Mouse (Mus musculus): ENCODE measurements around the gene Psd4. TPM values are rescaled to one million over a fixed set of nuclear protein-coding genes. Genes with fewer than 3 reads are reported as not detected.

The Psd4 gene
- polyA plus RNA-seq (2015; fragmentation: Nextera tagmentation; extraction: Ambion mirVana), result 2.3 and 3.4 TPM in 2 replicates

GRCm38 (mm10) chr2:24367030-24367894, at the start of gene Psd4:
Gene Psd4, plus strand, starts transcription at chr2:24367580.
- H3K4me1 ChIP-seq (replicated peaks; ENCODE audit: control insufficient read depth, insufficient read depth, low read length), result peaks cover 7% of the 10 kb centered on the region
- peak within 1 kb of the TSS; percentile 65 for H3K4me2 ChIP-seq (ENCODE audit: low read depth, low read length)
- ATAC-seq (ENCODE audit: low read depth), result peak; percentile 98
- no peaks in the 10 kb centered on the region for H3K27me3 ChIP-seq (ENCODE audit: control insufficient read depth, insufficient read depth, low read depth, low read length)
- 3% methylated on average over 47 of the region's 47 CpGs for WGBS
- H3K9ac ChIP-seq (ENCODE audit: low read length), result peak within 1 kb of the TSS; percentile 44
- peak within 1 kb of the TSS; percentile 27; the same call in 1 of the 2 replicates for H3K27ac ChIP-seq (ENCODE audit: low read length)
- H3K9me3 ChIP-seq (ENCODE audit: control insufficient read depth, low read length), result no peaks in the 10 kb centered on the region
- H3K36me3 ChIP-seq (ENCODE audit: control insufficient read depth, insufficient read depth, low read length), result no peaks in the 10 kb centered on the region
- H3K4me3 ChIP-seq (ENCODE audit: low read length), result peak within 1 kb of the TSS; percentile 37

GRCm38 (mm10) chr2:24317919-24318598, 49.3 kb upstream of the Psd4 start:
- ATAC-seq (ENCODE audit: low read depth), result no peak
- Histone ChIP-seq H3K4me3 (ENCODE audit: low read length) (no peak overlapping the region), H3K9me3 (ENCODE audit: control insufficient read depth, low read length) (no peaks in the 10 kb centered on the region), H3K27ac (ENCODE audit: low read length) (no peak overlapping the region), H3K9ac (ENCODE audit: low read length) (no peak overlapping the region), H3K36me3 (ENCODE audit: control insufficient read depth, insufficient read depth, low read length) (no peaks in the 10 kb centered on the region), H3K4me1 (replicated peaks; ENCODE audit: control insufficient read depth, insufficient read depth, low read length) (no peaks in the 10 kb centered on the region), H3K4me2 (ENCODE audit: low read depth, low read length) (no peak overlapping the region), H3K27me3 (ENCODE audit: control insufficient read depth, insufficient read depth, low read depth, low read length) (no peaks in the 10 kb centered on the region)
- 65% methylated on average over 4 of the region's 4 CpGs for WGBS

GRCm38 (mm10) chr2:24335333-24335732, 32.0 kb upstream of the Psd4 start:
- no peak overlapping the region for H3K4me2 ChIP-seq (ENCODE audit: low read depth, low read length)
- H3K4me3 ChIP-seq (ENCODE audit: low read length), result no peak overlapping the region
- H3K27me3 ChIP-seq (ENCODE audit: control insufficient read depth, insufficient read depth, low read depth, low read length), result no peaks in the 10 kb centered on the region
- H3K36me3 ChIP-seq (ENCODE audit: control insufficient read depth, insufficient read depth, low read length), result no peaks in the 10 kb centered on the region
- no peaks in the 10 kb centered on the region for H3K4me1 ChIP-seq (replicated peaks; ENCODE audit: control insufficient read depth, insufficient read depth, low read length)
- no peak overlapping the region for H3K27ac ChIP-seq (ENCODE audit: low read length)
- 51% methylated on average over 3 of the region's 3 CpGs for WGBS
- no peak overlapping the region for H3K9ac ChIP-seq (ENCODE audit: low read length)
- H3K9me3 ChIP-seq (ENCODE audit: control insufficient read depth, low read length), result no peaks in the 10 kb centered on the region
- no peak for ATAC-seq (ENCODE audit: low read depth)

- no peak within 1 kb of the TSS for H3K4me2 ChIP-seq (ENCODE audit: low read depth, low read length)
- no peaks in the 10 kb centered on the region for H3K4me1 ChIP-seq (replicated peaks; ENCODE audit: control insufficient read depth, insufficient read depth, low read length)
- H3K36me3 ChIP-seq (ENCODE audit: control insufficient read depth, insufficient read depth, low read length), result no peaks in the 10 kb centered on the region
- no peak within 1 kb of the TSS for H3K9ac ChIP-seq (ENCODE audit: low read length)
- H3K27me3 ChIP-seq (ENCODE audit: control insufficient read depth, insufficient read depth, low read depth, low read length), result no peaks in the 10 kb centered on the region
- H3K4me3 ChIP-seq (ENCODE audit: low read length), result no peak within 1 kb of the TSS
- WGBS, result 61% methylated on average over 2 of the region's 2 CpGs
- H3K27ac ChIP-seq (ENCODE audit: low read length), result no peak within 1 kb of the TSS
- 0 out of 2 replicates have a peak, but pooled peaks have one; percentile 23 for ATAC-seq (ENCODE audit: low read depth)
- no peaks in the 10 kb centered on the region for H3K9me3 ChIP-seq (ENCODE audit: control insufficient read depth, low read length)
Observed at GRCm38 (mm10) chr2:24336545-24336944, 30.8 kb upstream of the Psd4 start, which contains the start of gene Il1rn. Gene Il1rn, plus strand, starts transcription at chr2:24336853.

GRCm38 (mm10) chr2:24341395-24341885, 25.9 kb upstream of the Psd4 start:
- Histone ChIP-seq H3K4me1 (replicated peaks; ENCODE audit: control insufficient read depth, insufficient read depth, low read length) (no peaks in the 10 kb centered on the region), H3K27ac (ENCODE audit: low read length) (no peak overlapping the region), H3K9ac (ENCODE audit: low read length) (no peak overlapping the region), H3K4me2 (ENCODE audit: low read depth, low read length) (no peak overlapping the region), H3K4me3 (ENCODE audit: low read length) (no peak overlapping the region), H3K9me3 (ENCODE audit: control insufficient read depth, low read length) (no peaks in the 10 kb centered on the region), H3K27me3 (ENCODE audit: control insufficient read depth, insufficient read depth, low read depth, low read length) (no peaks in the 10 kb centered on the region), H3K36me3 (ENCODE audit: control insufficient read depth, insufficient read depth, low read length) (no peaks in the 10 kb centered on the region)
- ATAC-seq (ENCODE audit: low read depth), result no peak
- WGBS, result 55% methylated on average over 3 of the region's 3 CpGs

GRCm38 (mm10) chr2:24344619-24345018, 22.8 kb upstream of the Psd4 start:
- ATAC-seq (ENCODE audit: low read depth), result no peak
- no peaks in the 10 kb centered on the region for H3K36me3 ChIP-seq (ENCODE audit: control insufficient read depth, insufficient read depth, low read length)
- H3K27me3 ChIP-seq (ENCODE audit: control insufficient read depth, insufficient read depth, low read depth, low read length), result no peaks in the 10 kb centered on the region
- H3K4me2 ChIP-seq (ENCODE audit: low read depth, low read length), result no peak overlapping the region
- H3K4me1 ChIP-seq (replicated peaks; ENCODE audit: control insufficient read depth, insufficient read depth, low read length), result no peaks in the 10 kb centered on the region
- H3K9ac ChIP-seq (ENCODE audit: low read length), result no peak overlapping the region
- WGBS, result 35% methylated on average over 4 of the region's 4 CpGs
- H3K4me3 ChIP-seq (ENCODE audit: low read length), result no peak overlapping the region
- H3K27ac ChIP-seq (ENCODE audit: low read length), result no peak overlapping the region
- H3K9me3 ChIP-seq (ENCODE audit: control insufficient read depth, low read length), result no peaks in the 10 kb centered on the region

GRCm38 (mm10) chr2:24345056-24345455, 22.3 kb upstream of the Psd4 start:
- H3K9ac ChIP-seq (ENCODE audit: low read length), result no peak overlapping the region
- H3K9me3 ChIP-seq (ENCODE audit: control insufficient read depth, low read length), result no peaks in the 10 kb centered on the region
- no peaks in the 10 kb centered on the region for H3K4me1 ChIP-seq (replicated peaks; ENCODE audit: control insufficient read depth, insufficient read depth, low read length)
- no peak for ATAC-seq (ENCODE audit: low read depth)
- H3K27ac ChIP-seq (ENCODE audit: low read length), result no peak overlapping the region
- H3K36me3 ChIP-seq (ENCODE audit: control insufficient read depth, insufficient read depth, low read length), result no peaks in the 10 kb centered on the region
- WGBS, result 72% methylated on average over 8 of the region's 8 CpGs
- no peaks in the 10 kb centered on the region for H3K27me3 ChIP-seq (ENCODE audit: control insufficient read depth, insufficient read depth, low read depth, low read length)
- H3K4me3 ChIP-seq (ENCODE audit: low read length), result no peak overlapping the region
- H3K4me2 ChIP-seq (ENCODE audit: low read depth, low read length), result no peak overlapping the region

GRCm38 (mm10) chr2:24347926-24348325, 19.5 kb upstream of the Psd4 start:
- WGBS, result 74% methylated on average over 1 of the region's 1 CpGs
- H3K27ac ChIP-seq (ENCODE audit: low read length), result no peak overlapping the region
- no peaks in the 10 kb centered on the region for H3K36me3 ChIP-seq (ENCODE audit: control insufficient read depth, insufficient read depth, low read length)
- no peaks in the 10 kb centered on the region for H3K9me3 ChIP-seq (ENCODE audit: control insufficient read depth, low read length)
- H3K27me3 ChIP-seq (ENCODE audit: control insufficient read depth, insufficient read depth, low read depth, low read length), result no peaks in the 10 kb centered on the region
- no peaks in the 10 kb centered on the region for H3K4me1 ChIP-seq (replicated peaks; ENCODE audit: control insufficient read depth, insufficient read depth, low read length)
- no peak overlapping the region for H3K4me2 ChIP-seq (ENCODE audit: low read depth, low read length)
- no peak for ATAC-seq (ENCODE audit: low read depth)
- no peak overlapping the region for H3K9ac ChIP-seq (ENCODE audit: low read length)
- H3K4me3 ChIP-seq (ENCODE audit: low read length), result no peak overlapping the region

GRCm38 (mm10) chr2:24351159-24351558, 16.2 kb upstream of the Psd4 start:
- WGBS, result 69% methylated on average over 2 of the region's 2 CpGs
- Histone ChIP-seq H3K27me3 (ENCODE audit: control insufficient read depth, insufficient read depth, low read depth, low read length) (no peaks in the 10 kb centered on the region), H3K27ac (ENCODE audit: low read length) (no peak overlapping the region), H3K4me1 (replicated peaks; ENCODE audit: control insufficient read depth, insufficient read depth, low read length) (no peaks in the 10 kb centered on the region), H3K36me3 (ENCODE audit: control insufficient read depth, insufficient read depth, low read length) (no peaks in the 10 kb centered on the region), H3K9me3 (ENCODE audit: control insufficient read depth, low read length) (no peaks in the 10 kb centered on the region), H3K4me3 (ENCODE audit: low read length) (no peak overlapping the region), H3K9ac (ENCODE audit: low read length) (no peak overlapping the region), H3K4me2 (ENCODE audit: low read depth, low read length) (no peak overlapping the region)
- no peak for ATAC-seq (ENCODE audit: low read depth)

Data from lung, embryonic 16.5 days (tissue).